Mouse (Mus musculus): Measurements from ENCODE around the gene Tctex1d2. TPM values are rescaled to one million over a fixed set of nuclear protein-coding genes. Genes with fewer than 3 reads are reported as not detected.

The Tctex1d2 gene
- polyA plus RNA-seq, 1 experiment from 2014 or later = 5.0 TPM

GRCm38 (mm10) chr16:32468488-32468887 is 49.0 kb downstream of the Tctex1d2 start:
- 0 out of 2 replicates have a peak, but pooled peaks cover 4% of the 10 kb centered on the region for H3K4me1 ChIP-seq (replicated peaks)
- no peak overlapping the region for H3K4me3 ChIP-seq (replicated peaks)
- no peak overlapping the region for H3K4me2 ChIP-seq
- ATAC-seq (ENCODE audit: insufficient read depth) = no peak
- WGBS (ENCODE audit: insufficient replicate concordance) = 15% methylated on average over 3 of the region's 3 CpGs
- no peak overlapping the region for H3K9ac ChIP-seq
- H3K27me3 ChIP-seq = no peaks in the 10 kb centered on the region
- H3K36me3 ChIP-seq (replicated peaks) = peaks cover 96% of the 10 kb centered on the region
- no peak overlapping the region for H3K27ac ChIP-seq (replicated peaks)
- no peaks in the 10 kb centered on the region for H3K9me3 ChIP-seq (replicated peaks)

DNA sequence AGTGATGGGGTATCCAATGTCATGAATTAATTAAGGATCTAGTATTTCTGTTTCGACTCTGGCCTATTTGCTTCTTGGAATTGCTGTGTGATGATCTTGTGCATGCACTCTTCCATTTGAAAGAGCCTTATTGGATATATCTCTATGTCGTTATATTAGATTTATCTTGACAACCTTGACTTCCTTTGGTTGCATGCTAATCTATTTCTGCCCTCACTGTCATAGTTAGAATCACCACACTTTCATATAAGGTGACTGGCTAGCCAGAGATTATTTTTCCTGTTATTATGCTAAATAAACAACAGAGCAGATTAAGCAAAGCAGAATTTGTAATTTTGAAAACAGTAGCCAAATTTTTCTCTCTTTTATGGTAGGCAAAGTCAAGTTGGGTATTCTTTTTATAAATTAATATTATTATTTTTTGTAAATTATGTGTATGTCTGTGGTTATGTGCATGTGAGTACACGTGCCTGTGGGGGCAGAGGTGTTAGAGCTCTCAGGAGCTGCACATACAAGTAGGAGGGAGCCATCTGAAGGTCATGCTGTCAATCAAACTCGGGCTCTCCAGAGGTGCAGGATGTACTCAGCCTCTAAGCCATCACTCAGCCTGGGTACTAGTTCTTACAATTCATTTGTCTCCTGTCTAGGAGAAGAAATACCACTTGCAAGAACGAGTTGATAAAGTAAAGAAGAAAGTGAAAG is 50.1 kb downstream of the Tctex1d2 start:
- no peak overlapping the region for H3K4me2 ChIP-seq
- H3K36me3 ChIP-seq (replicated peaks) = peaks cover 94% of the 10 kb centered on the region
- no peaks in the 10 kb centered on the region for H3K9me3 ChIP-seq (replicated peaks)
- H3K27me3 ChIP-seq = no peaks in the 10 kb centered on the region
- ATAC-seq (ENCODE audit: insufficient read depth) = no peak
- no peak overlapping the region for H3K4me3 ChIP-seq (replicated peaks)
- 24% methylated on average over 5 of the region's 5 CpGs for WGBS (ENCODE audit: insufficient replicate concordance)
- no peak overlapping the region for H3K9ac ChIP-seq
- H3K4me1 ChIP-seq (replicated peaks) = 0 out of 2 replicates have a peak, but pooled peaks cover 3% of the 10 kb centered on the region
- no peak overlapping the region for H3K27ac ChIP-seq (replicated peaks)

DNA sequence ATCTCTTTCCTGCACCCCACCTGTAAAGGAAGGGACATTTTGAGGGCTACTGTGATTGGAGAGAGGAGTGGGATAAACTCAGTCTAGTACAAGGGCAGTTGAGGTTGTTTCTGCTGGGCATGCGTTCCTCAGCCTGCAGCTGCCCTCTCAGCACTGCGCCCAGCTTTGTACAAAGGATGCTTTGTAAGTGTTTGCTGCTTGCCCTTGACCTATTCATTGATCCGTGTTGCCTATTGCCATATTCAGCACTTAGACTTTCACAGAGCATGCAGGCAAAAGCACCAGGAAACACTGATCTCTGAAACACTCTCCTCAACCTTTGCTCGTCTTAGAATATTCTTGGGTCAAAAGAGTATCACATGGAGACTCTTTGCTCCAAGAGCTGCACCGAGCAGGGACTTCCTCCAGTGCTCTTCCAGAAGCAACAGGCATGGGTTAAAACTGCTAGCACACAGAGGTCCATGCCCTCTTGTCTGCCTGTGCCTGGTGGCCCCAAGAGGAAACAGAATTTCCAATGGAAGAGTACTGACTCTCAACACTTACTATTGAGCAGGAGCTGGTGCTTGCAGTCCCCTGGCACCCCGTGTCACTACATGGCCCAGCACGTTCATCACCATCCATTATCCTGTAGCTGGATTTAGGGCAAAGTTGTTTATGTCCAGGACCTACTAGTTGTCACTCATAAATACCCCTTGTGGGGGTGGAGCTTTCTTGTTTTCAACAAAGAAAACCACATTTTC is 52.9 kb downstream of the Tctex1d2 start:
- H3K4me1 ChIP-seq (replicated peaks) = 0 out of 2 replicates have a peak, but pooled peaks cover 3% of the 10 kb centered on the region
- H3K4me3 ChIP-seq (replicated peaks) = no peak overlapping the region
- H3K9ac ChIP-seq = no peak overlapping the region
- 85% methylated on average over 7 of the region's 7 CpGs for WGBS (ENCODE audit: insufficient replicate concordance)
- no peak overlapping the region for H3K27ac ChIP-seq (replicated peaks)
- no peak overlapping the region for H3K4me2 ChIP-seq
- H3K27me3 ChIP-seq = no peaks in the 10 kb centered on the region
- ATAC-seq (ENCODE audit: insufficient read depth) = no peak
- H3K36me3 ChIP-seq (replicated peaks) = peaks cover 68% of the 10 kb centered on the region
- no peaks in the 10 kb centered on the region for H3K9me3 ChIP-seq (replicated peaks)

DNA sequence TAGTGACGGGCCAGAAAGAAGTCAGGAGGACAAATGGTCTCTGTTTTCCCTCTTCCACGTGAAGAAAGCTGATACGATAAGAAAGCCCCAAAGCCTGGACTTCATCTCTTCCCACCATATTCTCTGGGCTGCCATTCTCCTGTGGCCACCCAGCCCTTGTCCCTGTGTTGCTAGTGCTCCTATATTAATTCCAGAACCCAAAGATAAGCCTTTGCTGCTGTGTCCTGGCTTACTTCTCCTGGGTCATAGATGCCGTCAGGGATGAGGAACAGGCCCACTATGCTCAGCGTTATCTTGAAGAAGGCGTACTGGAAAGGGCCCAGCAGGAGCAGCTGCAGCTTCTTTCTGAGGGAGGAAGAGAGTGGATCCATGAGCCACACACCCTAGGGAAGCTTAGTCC is 57.8 kb downstream of the Tctex1d2 start:
- 68% methylated on average over 6 of the region's 6 CpGs for WGBS (ENCODE audit: insufficient replicate concordance)
- no peak overlapping the region for H3K4me3 ChIP-seq (replicated peaks)
- H3K36me3 ChIP-seq (replicated peaks) = peaks cover 19% of the 10 kb centered on the region
- no peaks in the 10 kb centered on the region for H3K4me1 ChIP-seq (replicated peaks)
- no peaks in the 10 kb centered on the region for H3K9me3 ChIP-seq (replicated peaks)
- H3K27me3 ChIP-seq = no peaks in the 10 kb centered on the region; the same call in 1 of the 2 replicates
- H3K4me2 ChIP-seq = no peak overlapping the region
- ATAC-seq (ENCODE audit: insufficient read depth) = no peak
- no peak overlapping the region for H3K27ac ChIP-seq (replicated peaks)
- no peak overlapping the region for H3K9ac ChIP-seq

Other genes starting within 250 kb of the Tctex1d2 start
- gene Bex6, start 239.9 kb upstream of the Tctex1d2 start, polyA plus RNA-seq (2015; fragmentation: Nextera tagmentation; extraction: Ambion mirVana) = 1.3 and 1.5 TPM in 2 replicates
- gene Fbxo45, start 172.5 kb upstream of the Tctex1d2 start, polyA plus RNA-seq (2015; fragmentation: Nextera tagmentation; extraction: Ambion mirVana) = 4.9 and 6.3 TPM in 2 replicates
- gene Wdr53, start 172.5 kb upstream of the Tctex1d2 start, polyA plus RNA-seq (2015; fragmentation: Nextera tagmentation; extraction: Ambion mirVana) = 10.3 and 11.1 TPM in 2 replicates
- gene Smco1, start 148.2 kb upstream of the Tctex1d2 start, polyA plus RNA-seq (2015; fragmentation: Nextera tagmentation; extraction: Ambion mirVana) = not detected in 2 replicates
- gene Rnf168, start 142.2 kb upstream of the Tctex1d2 start, polyA plus RNA-seq (2015; fragmentation: Nextera tagmentation; extraction: Ambion mirVana) = 14.5 and 15.6 TPM in 2 replicates
- gene Ubxn7, start 87.4 kb upstream of the Tctex1d2 start, polyA plus RNA-seq (2015; fragmentation: Nextera tagmentation; extraction: Ambion mirVana) = 7.3 and 9.3 TPM in 2 replicates
- gene Tm4sf19, start 19.2 kb upstream of the Tctex1d2 start, polyA plus RNA-seq (2015; fragmentation: Nextera tagmentation; extraction: Ambion mirVana) = not detected in 2 replicates
- 38.3 and 39.5 TPM in 2 replicates for gene Pcyt1a, start 11.2 kb downstream of the Tctex1d2 start, polyA plus RNA-seq (2015; fragmentation: Nextera tagmentation; extraction: Ambion mirVana)
- gene Slc51a, start 68.2 kb downstream of the Tctex1d2 start, polyA plus RNA-seq (2015; fragmentation: Nextera tagmentation; extraction: Ambion mirVana) = 0.37 and 0.56 TPM in 2 replicates
- gene Zdhhc19, start 76.6 kb downstream of the Tctex1d2 start, polyA plus RNA-seq (2015; fragmentation: Nextera tagmentation; extraction: Ambion mirVana) = not detected in 2 replicates
- 285 and 299 TPM in 2 replicates for gene Tfrc, start 189.2 kb downstream of the Tctex1d2 start, polyA plus RNA-seq (2015; fragmentation: Nextera tagmentation; extraction: Ambion mirVana)
- 4.5 and 4.7 TPM in 2 replicates for gene Tnk2, start 224.2 kb downstream of the Tctex1d2 start, polyA plus RNA-seq (2015; fragmentation: Nextera tagmentation; extraction: Ambion mirVana)

Data from liver, embryonic 15.5 days (tissue).